Mouse (Mus musculus) right cerebral cortex, postnatal 14 days (tissue): Measurements from ENCODE around the gene Defb30.

Experiments used
- DNase-seq: peaks from one replicate; pipeline ENCODE4 v3.0.0; 2022

Defb30 gene

GRCm38 (mm10) chr14:63049910-63050370, at the start of gene Defb30:
TSS of gene Defb30 (minus strand) at chr14:63049960.
- DNase-seq: no peak

GRCm38 (mm10) chr14:63067708-63068107, 17.9 kb upstream of the Defb30 start:
- no peak for DNase-seq

GRCm38 (mm10) chr14:63066630-63067310, 17.0 kb upstream of the Defb30 start:
- peak; percentile 80 for DNase-seq

GRCm38 (mm10) chr14:63065391-63065790, 15.6 kb upstream of the Defb30 start:
- DNase-seq: no peak

- DNase-seq: no peak
These were observed 12.4 kb upstream of the Defb30 start for GRCm38 (mm10) chr14:63062184-63062583.

- DNase-seq: no peak
These were observed 10.6 kb upstream of the Defb30 start for GRCm38 (mm10) chr14:63060361-63060760.

- no peak for DNase-seq
These were observed 5.0 kb upstream of the Defb30 start for GRCm38 (mm10) chr14:63054729-63055128.

- peak; percentile 66 for DNase-seq
These were observed 1.0 kb upstream of the Defb30 start for GRCm38 (mm10) chr14:63050769-63051168.

- DNase-seq: no peak
These were observed 3.1 kb downstream of the Defb30 start, which contains the start of gene Defb42 for GRCm38 (mm10) chr14:63046691-63047090. TSS of gene Defb42 (plus strand) at chr14:63046991.

GRCm38 (mm10) chr14:63020524-63021156, 29.1 kb downstream of the Defb30 start:
- DNase-seq: no peak

GRCm38 (mm10) chr14:63014667-63015066, 35.1 kb downstream of the Defb30 start:
- DNase-seq: no peak

- no peak for DNase-seq
These were observed 36.7 kb downstream of the Defb30 start for GRCm38 (mm10) chr14:63013082-63013481.

- no peak for DNase-seq
These were observed 38.3 kb downstream of the Defb30 start, which contains the start of gene Defb43 for GRCm38 (mm10) chr14:63011471-63011870. TSS of gene Defb43 (plus strand) at chr14:63011771.

GRCm38 (mm10) chr14:63002588-63002987, 47.2 kb downstream of the Defb30 start:
- DNase-seq: no peak

GRCm38 (mm10) chr14:62998977-62999376, 50.8 kb downstream of the Defb30 start:
- no peak for DNase-seq

GRCm38 (mm10) chr14:62997777-62998176, 52.0 kb downstream of the Defb30 start, which contains the start of gene Defb47:
TSS of gene Defb47 (plus strand) at chr14:62998077.
- DNase-seq: no peak

- no peak for DNase-seq
These were observed 57.8 kb downstream of the Defb30 start for GRCm38 (mm10) chr14:62991849-62992510.

GRCm38 (mm10) chr14:62991271-62991670, 58.5 kb downstream of the Defb30 start:
- no peak for DNase-seq

- no peak for DNase-seq
These were observed 65.3 kb downstream of the Defb30 start, which contains the start of gene Defb48 for GRCm38 (mm10) chr14:62984410-62984809. TSS of gene Defb48 (minus strand) at chr14:62984510.
